Comparison of ENCODE assay signal across 24 mouse cellular contexts in the genomic region with DNA sequence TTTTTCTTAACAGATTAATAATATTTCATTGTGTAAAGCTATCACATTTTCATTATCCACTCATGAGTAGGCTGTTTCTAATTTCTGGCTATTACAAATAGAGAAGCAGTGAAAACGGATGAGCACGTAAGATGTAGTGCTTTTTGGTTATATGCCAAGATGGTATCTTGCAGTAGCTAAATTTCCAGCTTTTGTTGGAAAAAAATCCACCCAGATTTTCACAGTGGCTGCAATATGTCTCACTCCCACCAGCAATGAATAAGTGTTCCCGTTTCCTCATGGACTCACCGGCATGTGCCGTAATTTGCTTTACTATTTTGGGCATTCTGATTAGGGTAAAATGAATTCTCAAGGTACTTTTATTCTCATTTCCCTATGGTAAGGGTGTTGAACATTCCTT.
DNase-seq lines count a peak whose midpoint lies in the region; ATAC-seq lines count a peak whose summit lies in the region.
"Had no signal": no experiment of that assay in that cellular context is flagged by ENCODE, and none has a peak within 500 bp of the region (broad histone marks: within the 10 kb centered on the region; RNA-seq: fewer than 3 reads in every experiment).

No protein-coding gene starts in this region.

- 98% methylated on average over 5 of the region's 5 CpGs for WGBS in midbrain, embryonic 11.5 days

- no peak overlapping the region for H3K4me3 ChIP-seq in midbrain, embryonic 11.5 days (ENCODE audit: low read depth, low read length)
- H3K4me3 ChIP-seq: erythroblast, embryonic 14.5 days; forebrain, embryonic 12.5 days; gastrocnemius, adult 2 months; heart, adult 2 months; heart, embryonic 12.5 days; hindbrain, embryonic 15.5 days; limb, embryonic 13.5 days; lung, embryonic 15.5 days; midbrain, embryonic 10.5 days; neural tube, embryonic 12.5 days had no signal

- no peak overlapping the region for H3K9ac ChIP-seq in midbrain, embryonic 11.5 days (ENCODE audit: low read length)
- H3K9ac ChIP-seq: forebrain, embryonic 12.5 days; heart, embryonic 12.5 days; hindbrain, embryonic 15.5 days; limb, embryonic 13.5 days; lung, embryonic 15.5 days; neural tube, embryonic 12.5 days had no signal

- H3K36me3 ChIP-seq in midbrain, embryonic 11.5 days (ENCODE audit: control insufficient read depth, insufficient read depth, low read length) = no peaks in the 10 kb centered on the region

- no peaks in the 10 kb centered on the region for H3K9me3 ChIP-seq in midbrain, embryonic 11.5 days (ENCODE audit: control insufficient read depth, low read length)
- H3K9me3 ChIP-seq: forebrain, embryonic 12.5 days; heart, embryonic 12.5 days; hindbrain, embryonic 15.5 days; limb, embryonic 13.5 days; lung, embryonic 15.5 days; midbrain, embryonic 10.5 days; neural tube, embryonic 12.5 days had no signal

- ATAC-seq in midbrain, embryonic 11.5 days (ENCODE audit: low FRiP score) = no peak
- ATAC-seq: inflammation-experienced regulatory T-cells, adult 6 months; midbrain, embryonic 16.5 days had no signal

- no peak overlapping the region for H3K4me2 ChIP-seq in midbrain, embryonic 11.5 days
- H3K4me2 ChIP-seq: forebrain, embryonic 12.5 days; heart, embryonic 12.5 days; hindbrain, embryonic 15.5 days; limb, embryonic 13.5 days; liver, embryonic 11.5 days; lung, embryonic 15.5 days; neural tube, embryonic 12.5 days had no signal

- H3K27ac ChIP-seq in midbrain, embryonic 11.5 days (ENCODE audit: low read depth, low read length) = no peak overlapping the region
- H3K27ac ChIP-seq: forebrain, embryonic 12.5 days; gastrocnemius, adult 2 months; heart, adult 2 months; hindbrain, embryonic 15.5 days; limb, embryonic 13.5 days; lung, embryonic 15.5 days; midbrain, embryonic 10.5 days; neural tube, embryonic 12.5 days had no signal

- no peaks in the 10 kb centered on the region for H3K4me1 ChIP-seq in midbrain, embryonic 11.5 days (ENCODE audit: control insufficient read depth, insufficient read depth, low read length)
- H3K4me1 ChIP-seq: forebrain, embryonic 12.5 days; heart, embryonic 12.5 days; hindbrain, embryonic 15.5 days; limb, embryonic 13.5 days; lung, embryonic 15.5 days; midbrain, embryonic 10.5 days; neural tube, embryonic 12.5 days had no signal

- DNase-seq in layer of hippocampus, adult 11-12 months (ENCODE audit: low spot score) = peak; percentile 16
- DNase-seq in layer of hippocampus, postnatal 10 days (ENCODE audit: low spot score in 2 of 2) = no peak
- DNase-seq in right cerebral cortex, adult 2 months (ENCODE audit: low spot score in 2 of 2) = peak; percentile 28 to 41
- no peak for DNase-seq in right cerebral cortex, postnatal 4 days
- peak; percentile 14 to 23 for DNase-seq in layer of hippocampus, adult 8-10 months (ENCODE audit: low spot score in 2 of 2)
- no peak for DNase-seq in adipocyte (ENCODE audit: low spot score)
- DNase-seq in midbrain, embryonic 11.5 days (ENCODE audit: low spot score, missing footprints) = no peak
- DNase-seq: adrenal gland, postnatal 25 days; cerebellum, adult 2 months; gastrocnemius, adult 2 months; heart, adult 2 months; kidney, adult 11 months; kidney, postnatal 14 days had no signal

- H3K27me3 ChIP-seq in midbrain, embryonic 11.5 days (ENCODE audit: control insufficient read depth, insufficient read depth, low read length) = no peaks in the 10 kb centered on the region
- H3K27me3 ChIP-seq: forebrain, embryonic 12.5 days; heart, embryonic 12.5 days; hindbrain, embryonic 15.5 days; limb, embryonic 13.5 days; lung, embryonic 15.5 days; neural tube, embryonic 12.5 days had no signal

Comparison
In these comparisons a context has a peak if more than half of its experiments do, and no peak if none do; other contexts are left out.
1. DNase-seq: peak in layer of hippocampus, adult 11-12 months (single experiment), right cerebral cortex, adult 2 months (2 of 2) and layer of hippocampus, adult 8-10 months (2 of 2); none in layer of hippocampus, postnatal 10 days (0 of 2), right cerebral cortex, postnatal 4 days (single experiment), adipocyte (single experiment) and midbrain, embryonic 11.5 days (single experiment).